Mouse (Mus musculus): ENCODE measurements at regions not wholly inside any gene's neighbourhood (a gene's known extent, or its start where the extent isn't known, plus 50 kb on each side); places are given as distances from the start of the nearest gene placed in this dataset.

DNA sequence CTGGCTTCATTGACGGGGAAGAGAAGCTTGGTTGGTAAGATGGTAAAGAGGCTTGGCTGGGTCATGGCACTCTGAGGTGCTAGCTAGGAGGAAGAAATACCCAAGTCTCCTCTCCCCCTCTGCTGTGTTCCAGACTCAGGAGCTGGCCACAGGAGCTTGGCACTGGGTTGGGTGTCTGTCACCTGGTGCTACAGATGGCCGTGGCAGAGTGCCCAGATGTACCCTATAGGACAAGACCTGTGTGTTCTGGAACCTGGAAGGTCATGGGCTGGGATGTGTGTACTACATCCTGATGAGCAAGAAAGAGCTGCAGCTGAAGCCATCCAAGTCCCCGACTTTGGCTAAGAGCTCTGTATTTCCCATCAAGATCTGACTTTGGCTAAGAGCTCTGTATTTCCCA is 72.4 kb downstream of the Nupl2 start:
- DNase-seq: no peak

GRCm38 (mm10) chr5:24239006-24239405 is 74.2 kb downstream of the Nupl2 start:
- DNase-seq: no peak

- DNase-seq: no peak
These were observed 79.4 kb downstream of the Nupl2 start for GRCm38 (mm10) chr5:24244211-24244610.

DNA sequence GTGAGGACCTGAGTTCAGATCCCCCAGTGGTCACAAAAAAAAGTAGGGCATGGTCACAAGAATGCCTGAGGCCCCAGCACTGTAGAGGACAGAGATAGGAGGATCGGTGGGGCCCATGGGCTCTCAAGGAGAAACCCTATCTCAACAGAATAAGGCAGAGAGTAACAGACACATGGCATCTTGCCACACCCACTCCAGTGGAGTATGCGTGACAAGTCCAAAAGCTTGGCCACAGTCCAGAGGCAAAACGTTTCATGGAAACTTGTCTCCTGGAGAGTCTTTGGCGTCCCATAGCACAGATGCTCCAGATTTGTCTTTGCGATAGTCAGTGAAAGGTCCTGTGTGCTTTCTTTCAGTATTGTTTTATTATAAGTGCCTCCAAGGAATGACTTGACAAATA is 90.7 kb downstream of the Nupl2 start:
- DNase-seq: no peak

DNA sequence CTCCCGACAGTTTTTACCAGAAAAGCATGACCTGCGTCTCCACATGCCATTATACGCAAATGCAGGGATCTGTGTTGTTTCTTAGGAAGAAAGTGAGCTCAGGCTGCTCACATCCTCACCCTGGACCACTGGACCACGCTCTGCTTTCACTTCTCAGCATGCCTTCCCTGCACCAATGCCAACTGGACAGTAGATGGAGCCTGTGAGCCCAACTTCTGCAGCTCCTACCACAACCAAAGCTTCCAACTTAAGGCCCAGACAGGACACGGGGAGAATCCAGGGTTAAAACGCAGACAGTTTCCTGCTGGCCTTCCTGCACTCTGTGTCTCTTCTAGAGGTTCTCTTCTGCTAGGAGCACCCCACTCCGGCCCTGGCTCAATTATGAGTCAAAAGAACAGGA is 90.3 kb downstream of the Kcnh2 start:
- peak; percentile 24 to 52 for DNase-seq

GRCm38 (mm10) chr5:24262146-24262545 is 89.3 kb downstream of the Kcnh2 start:
- DNase-seq: no peak

- DNase-seq: no peak
These were observed 87.3 kb downstream of the Kcnh2 start for GRCm38 (mm10) chr5:24264151-24264550.

DNA sequence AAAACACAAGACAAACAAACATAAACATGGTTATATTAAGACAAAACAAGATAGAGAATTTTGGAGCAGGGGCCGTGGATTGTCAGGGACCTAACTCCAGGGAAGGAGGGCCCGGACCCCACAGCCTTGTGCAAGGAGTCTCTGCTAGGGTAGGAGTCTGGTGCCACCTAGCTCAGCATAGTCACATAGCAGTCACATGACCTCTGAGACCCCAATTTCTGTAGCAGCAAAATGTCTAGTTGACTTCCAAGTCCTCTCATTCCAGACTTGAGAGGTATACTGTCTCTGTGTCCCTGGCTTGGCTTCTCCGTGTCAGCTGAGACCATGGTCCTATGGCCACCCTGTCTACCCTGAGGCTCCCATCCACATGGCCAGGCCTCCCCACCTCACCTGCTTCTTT is 86.0 kb downstream of the Kcnh2 start:
- DNase-seq: no peak

GRCm38 (mm10) chr5:24266344-24267295 is 84.8 kb downstream of the Kcnh2 start:
- peak; percentile 66 to 83 for DNase-seq

All from spleen, adult 18-20 months (tissue).